Mouse (Mus musculus): Measurements from ENCODE around the gene Setdb1. TPM values are rescaled to one million over a fixed set of nuclear protein-coding genes. Genes with fewer than 3 reads are reported as not detected.

Gene Setdb1
- total and polyA plus RNA-seq, 3 experiments: 33.7 to 49.5 (median 43.2) TPM

DNA sequence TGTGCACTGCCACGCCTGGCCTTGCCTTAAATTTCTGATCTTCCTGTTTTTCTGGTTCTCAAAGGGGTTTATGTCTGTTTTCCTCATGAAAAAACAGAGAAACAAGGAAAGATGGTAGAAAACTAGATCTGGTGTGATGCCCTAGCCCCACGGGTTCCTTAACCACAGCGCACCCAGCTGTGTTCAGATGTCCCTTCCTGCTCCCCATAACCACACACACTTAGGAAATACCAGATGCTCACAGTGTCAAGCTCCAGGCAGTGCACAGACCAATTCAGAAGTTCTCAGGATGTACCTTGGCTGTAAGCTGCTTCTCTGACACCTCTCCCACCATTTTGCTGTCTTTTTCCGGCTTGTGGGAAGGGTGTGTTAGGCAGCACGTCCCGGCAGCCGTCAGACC lies 62.7 kb downstream of the Setdb1 start:
- H3K9me3 ChIP-seq (replicated peaks; ENCODE audit: low read length): no peaks in the 10 kb centered on the region
- no peak for DNase-seq (ENCODE audit: extremely low read depth)
- TF ChIP-seq ZC3H11A (IDR thresholded peaks at IDR 0.05; ENCODE audit: low read depth, low read length) (no peak), JUN (IDR thresholded peaks at IDR 0.05; ENCODE audit: insufficient read depth, low read depth, low read length) (no peak), USF2 (conservative IDR thresholded peaks at IDR 0.05; ENCODE audit: low read depth, low read length) (no peak), IRF4 (IDR thresholded peaks at IDR 0.05; ENCODE audit: low read depth, low read length) (no peak), MYC (IDR thresholded peaks at IDR 0.05; ENCODE audit: low read depth, low read length) (no peak), SIN3A (IDR thresholded peaks at IDR 0.05; ENCODE audit: low read length) (no peak), TBP (conservative IDR thresholded peaks at IDR 0.05; ENCODE audit: low read depth, low read length) (no peak), HCFC1 (IDR thresholded peaks at IDR 0.05; ENCODE audit: low read depth, low read length) (no peak), RCOR1 (conservative IDR thresholded peaks at IDR 0.05; ENCODE audit: low read depth, low read length) (no peak), E2F4 (IDR thresholded peaks at IDR 0.05; ENCODE audit: insufficient replicate concordance, low read depth, low read length) (no peak), ETS1 (conservative IDR thresholded peaks at IDR 0.05; ENCODE audit: low read depth, low read length) (no peak), POLR2AphosphoS2 (IDR thresholded peaks at IDR 0.05; ENCODE audit: low read depth, low read length) (no peak), TCF12 (IDR thresholded peaks at IDR 0.05; ENCODE audit: low read depth, low read length) (no peak), NRF1 (IDR thresholded peaks at IDR 0.05; ENCODE audit: low read depth, low read length) (no peak), ZMIZ1 (IDR thresholded peaks at IDR 0.05; ENCODE audit: low read depth, low read length) (no peak), USF1 (IDR thresholded peaks at IDR 0.05; ENCODE audit: low read depth, low read length) (no peak), RAD21 (IDR thresholded peaks at IDR 0.05; ENCODE audit: low read depth, low read length) (no peak), KAT2A (IDR thresholded peaks at IDR 0.05; ENCODE audit: insufficient replicate concordance, low read length) (no peak)
- H3K9ac ChIP-seq (ENCODE audit: insufficient read depth, low read depth): no peak overlapping the region
- in situ Hi-C loops (cut with MboI; ENCODE audit: low pct_ligation_motif_present, low pct_unique_long_range_greater_than_20kb, low sequenced_read_pairs): no loop called here
- no peaks in the 10 kb centered on the region for H3K79me2 ChIP-seq (replicated peaks; ENCODE audit: control insufficient read depth, extremely low read depth, insufficient read depth, poor library complexity, severe bottlenecking)
- peaks cover 20 to 59% of the 10 kb centered on the region in 2 experiments for H3K36me3 ChIP-seq (replicated peaks in 1 of 2; ENCODE audit: control insufficient read depth in 1 of 2, insufficient read depth in 1 of 2, low read length in 1 of 2)
- dilution Hi-C loops (cut with MboI; ENCODE audit: extremely low pct_ligation_motif_present, extremely low pct_unique_long_range_greater_than_20kb, low sequenced_read_pairs): no loop called here
- H3K27me3 ChIP-seq (replicated peaks): no peaks in the 10 kb centered on the region
- H3K4me3 ChIP-seq (replicated peaks in 1 of 3; ENCODE audit: low read depth in 2 of 3, low read length in 2 of 3, poor library complexity in 1 of 3): no peak overlapping the region
- no peak overlapping the region for H3K4me2 ChIP-seq (ENCODE audit: insufficient read depth, low read depth, poor library complexity, severe bottlenecking)
- H3K27ac ChIP-seq (ENCODE audit: insufficient read depth, low read depth): no peak overlapping the region
- H3K4me1 ChIP-seq (ENCODE audit: control insufficient read depth in 1 of 2, insufficient read depth in 2 of 2): peaks cover 0 to 23% of the 10 kb centered on the region in 2 experiments; a peak in 3 of 4 replicates

GRCm38 (mm10) chr3:95293537-95293936 lies 63.5 kb downstream of the Setdb1 start:
- H3K4me1 ChIP-seq (ENCODE audit: control insufficient read depth in 1 of 2, insufficient read depth in 2 of 2): peaks cover 0 to 23% of the 10 kb centered on the region in 2 experiments; a peak in 3 of 4 replicates

More at GRCm38 (mm10) chr3:95293537-95293936, 63.5 kb downstream of the Setdb1 start:
- Histone ChIP-seq H3K9me3 (replicated peaks; ENCODE audit: low read length) (no peaks in the 10 kb centered on the region), H3K27ac (ENCODE audit: insufficient read depth, low read depth) (no peak overlapping the region), H3K27me3 (replicated peaks) (no peaks in the 10 kb centered on the region), H3K9ac (ENCODE audit: insufficient read depth, low read depth) (no peak overlapping the region), H3K4me2 (ENCODE audit: insufficient read depth, low read depth, poor library complexity, severe bottlenecking) (no peak overlapping the region), H3K36me3 (replicated peaks in 1 of 2; ENCODE audit: control insufficient read depth in 1 of 2, insufficient read depth in 1 of 2, low read length in 1 of 2) (peaks cover 20 to 60% of the 10 kb centered on the region in 2 experiments), H3K79me2 (replicated peaks; ENCODE audit: control insufficient read depth, extremely low read depth, insufficient read depth, poor library complexity, severe bottlenecking) (no peaks in the 10 kb centered on the region), H3K4me3 (replicated peaks in 1 of 3; ENCODE audit: low read depth in 2 of 3, low read length in 2 of 3, poor library complexity in 1 of 3) (no peak overlapping the region)
- dilution Hi-C loops (cut with MboI; ENCODE audit: extremely low pct_ligation_motif_present, extremely low pct_unique_long_range_greater_than_20kb, low sequenced_read_pairs): no loop called here
- in situ Hi-C loops (cut with MboI; ENCODE audit: low pct_ligation_motif_present, low pct_unique_long_range_greater_than_20kb, low sequenced_read_pairs): no loop called here
- peak; percentile 18 for DNase-seq (ENCODE audit: extremely low read depth)
- TF ChIP-seq ETS1 (conservative IDR thresholded peaks at IDR 0.05; ENCODE audit: low read depth, low read length): 0 out of 2 replicates have a peak, but pooled peaks have one; percentile 13
- TF ChIP-seq KAT2A (IDR thresholded peaks at IDR 0.05; ENCODE audit: insufficient replicate concordance, low read length): no peak
- no peak for TF ChIP-seq TCF12 (IDR thresholded peaks at IDR 0.05; ENCODE audit: low read depth, low read length)
